Mouse (Mus musculus) urinary bladder, postnatal 36 days (tissue): Measurements from ENCODE around the gene N4bp3.
"Not testable (repeated sequence)": the region's sequence is repeated elsewhere in the genome, so short reads cannot be mapped to it uniquely, and the experiment has no call there.

Experiments used
- DNase-seq, 2 experiments: peaks; one replicate each; pipeline ENCODE4 v3.0.0; 2022; ENCODE audit warnings: low spot score in 2 of 2, mixed read lengths in 1 of 2

The N4bp3 gene

DNA sequence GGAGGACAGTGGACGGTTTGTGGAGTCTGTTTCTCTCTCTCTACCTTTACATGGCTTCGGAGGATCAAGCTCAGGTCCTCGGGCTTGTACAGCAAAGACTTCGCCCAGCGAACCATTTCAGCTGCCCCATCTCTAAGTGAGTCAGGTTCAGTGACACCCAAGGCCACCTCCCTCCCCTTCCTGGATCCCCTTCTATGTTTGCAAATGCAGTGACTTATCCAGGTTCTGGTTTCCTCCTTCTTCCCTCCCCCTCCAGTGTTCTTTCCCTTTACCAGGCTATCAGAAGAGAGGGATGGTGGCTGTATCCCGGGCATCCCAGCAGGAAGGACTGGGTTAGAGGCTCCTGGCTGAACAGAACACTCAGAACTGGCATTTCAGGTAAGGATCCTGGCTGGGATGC is 3.1 kb upstream of the N4bp3 start:
- no peak for DNase-seq

DNA sequence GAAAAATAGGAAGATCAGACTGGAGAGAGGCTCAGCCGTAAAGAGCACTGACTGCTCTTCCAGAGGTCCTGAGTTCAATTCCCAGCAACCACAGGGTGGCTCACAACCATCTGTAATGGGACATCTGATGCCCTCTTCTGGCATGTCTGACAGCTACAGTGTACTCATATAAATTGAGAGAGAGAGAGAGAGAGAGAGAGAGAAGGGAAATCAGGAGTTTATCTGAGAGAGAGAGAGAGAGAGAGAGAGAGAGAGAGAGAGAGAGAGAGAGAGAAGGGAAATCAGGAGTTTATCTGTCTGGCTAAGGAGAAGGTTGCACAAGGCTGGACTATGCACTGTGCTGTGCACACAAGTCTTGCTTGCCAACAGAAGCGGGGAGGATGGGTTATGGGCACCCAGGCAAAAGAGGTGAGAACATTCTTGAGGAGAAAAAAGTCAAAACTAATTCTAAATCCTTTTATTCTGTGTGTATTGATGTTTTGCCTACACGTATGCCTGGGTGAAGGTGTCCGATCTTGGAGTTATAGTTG is 2.3 kb upstream of the N4bp3 start:
- no peak for DNase-seq

DNA sequence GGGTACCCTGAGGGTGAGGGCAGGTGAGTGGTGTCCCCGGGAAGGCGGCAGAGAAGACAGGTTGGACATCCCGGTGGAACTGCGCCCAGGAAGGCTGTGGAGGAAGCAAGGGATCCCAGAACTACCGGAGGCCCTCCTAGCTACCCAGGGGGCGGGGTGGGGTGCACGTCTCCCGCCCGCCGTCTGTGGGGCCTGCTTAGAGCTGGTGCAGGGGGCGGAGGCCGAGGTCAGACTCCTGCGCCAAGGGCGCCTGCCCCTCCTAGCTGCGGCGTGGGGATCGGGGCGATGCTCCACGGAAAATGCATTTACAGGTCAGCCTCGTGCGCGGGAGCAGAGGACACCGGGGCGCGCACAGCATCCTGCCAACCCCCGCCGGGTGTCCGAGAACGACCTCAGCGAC is 381 bp downstream of the N4bp3 start:
- no peak for DNase-seq

DNA sequence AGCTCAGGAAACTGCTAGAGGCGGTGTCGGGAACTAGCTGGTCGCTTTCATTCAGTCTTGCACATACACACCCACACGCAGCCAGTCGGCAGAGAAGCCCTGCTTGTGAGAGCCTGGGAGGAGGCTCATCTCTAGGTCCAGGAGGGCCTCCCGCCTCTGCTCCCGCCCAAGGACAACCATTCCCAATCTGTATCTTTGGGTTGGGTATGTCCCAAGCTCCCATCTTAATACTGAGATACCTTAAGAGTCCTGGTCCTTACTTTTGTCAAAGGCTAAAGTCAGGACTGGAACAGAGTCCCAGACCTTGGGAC is 798 bp downstream of the N4bp3 start:
- DNase-seq, result no peak

DNA sequence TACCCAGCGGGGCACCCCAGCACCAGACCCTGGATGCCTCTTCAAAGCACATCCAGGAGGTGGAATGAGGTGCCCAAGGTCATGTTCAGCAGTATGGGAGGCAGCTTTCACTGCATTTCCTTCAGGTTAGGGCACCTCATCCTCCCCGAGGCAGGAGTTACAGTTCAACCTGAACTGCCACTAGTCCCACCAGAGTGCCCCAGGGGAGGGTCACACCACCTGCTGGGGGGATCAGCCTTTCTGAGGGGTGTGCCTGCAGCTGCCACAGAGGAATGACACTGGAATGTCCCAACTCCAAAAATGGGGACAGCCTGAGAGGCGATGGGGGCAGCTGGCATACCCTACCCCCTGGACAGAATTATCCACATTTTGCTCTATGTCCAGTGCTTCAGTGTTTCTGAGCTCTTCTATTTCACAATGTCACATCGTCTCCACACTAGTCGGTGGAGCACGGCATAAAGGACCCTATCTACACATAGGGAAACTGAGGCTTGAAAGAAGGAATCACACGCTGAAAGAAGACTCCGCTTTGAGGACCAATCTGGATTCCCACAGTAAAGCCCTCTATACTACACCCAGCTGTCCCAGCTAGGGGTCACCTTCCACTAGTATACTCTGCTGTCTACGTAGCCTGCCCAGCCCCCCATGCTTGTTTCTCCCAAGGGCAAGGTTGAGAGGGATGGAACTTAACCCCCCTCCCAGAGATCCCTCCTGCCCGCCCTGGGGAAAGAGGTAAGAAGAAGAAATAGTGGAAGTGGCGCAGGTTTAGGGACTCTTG is 1.3 kb downstream of the N4bp3 start:
- DNase-seq, result no peak

DNA sequence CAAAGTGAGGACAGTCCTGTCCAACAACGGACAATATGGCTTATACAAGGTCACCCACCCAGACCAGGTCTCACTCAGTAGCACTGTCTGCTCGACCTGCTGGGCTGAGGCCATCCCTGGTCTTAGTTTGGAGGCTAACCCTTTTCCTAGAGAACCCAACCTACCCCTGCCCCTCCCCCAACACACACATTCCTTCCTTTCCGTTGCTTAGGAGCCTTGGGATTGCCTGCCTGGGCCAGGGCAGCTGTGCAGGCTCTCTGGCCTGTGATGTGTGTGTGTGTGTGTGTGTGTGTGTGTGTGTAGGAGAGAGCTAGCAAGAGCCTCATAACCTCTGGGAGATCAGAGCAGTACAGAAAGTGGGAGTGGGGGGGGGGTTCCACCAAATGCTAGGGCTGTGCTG is 2.1 kb downstream of the N4bp3 start:
- no peak for DNase-seq

DNA sequence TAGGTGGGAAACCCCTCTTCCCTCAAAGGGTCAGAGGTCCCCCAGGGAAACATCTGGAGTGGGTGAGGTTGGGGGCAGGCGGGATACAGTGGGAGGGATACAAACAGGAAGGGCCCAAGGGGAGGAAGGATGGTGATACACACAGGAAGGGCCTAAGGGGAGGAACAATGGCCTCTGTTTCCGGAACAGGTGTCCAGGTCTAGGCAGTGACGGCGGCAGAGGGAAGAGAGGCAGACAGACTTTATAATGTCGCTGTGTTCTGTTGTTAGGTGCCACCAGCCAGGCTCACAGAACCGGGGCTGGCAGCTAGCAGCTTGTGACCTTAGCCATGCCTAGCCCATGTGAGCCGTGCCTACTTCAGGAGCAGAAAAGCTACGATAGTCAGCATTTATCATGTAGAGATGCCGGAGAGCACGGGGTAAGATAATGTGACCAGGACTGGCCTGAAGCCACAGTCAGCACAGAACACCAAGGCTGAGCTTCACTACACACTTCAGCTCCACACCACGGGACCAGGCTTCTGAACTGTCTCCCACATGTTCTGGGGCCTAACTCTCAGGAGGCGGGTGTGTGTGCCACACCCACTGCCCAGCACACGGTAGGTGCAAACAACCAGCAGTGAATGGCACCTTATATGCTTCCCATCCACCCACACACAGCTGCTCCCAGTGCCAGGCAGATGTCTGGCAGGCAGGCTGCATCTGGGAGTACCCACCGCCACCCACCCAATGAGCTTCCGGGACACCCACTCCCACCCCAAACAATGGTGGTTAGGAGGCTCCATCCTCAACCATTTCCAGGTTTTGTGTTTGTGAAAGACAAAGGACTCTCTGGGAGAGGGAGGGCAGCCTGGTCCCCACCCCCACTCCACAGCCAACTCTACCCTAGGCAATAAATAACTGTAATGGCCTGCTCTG is 3.6 kb downstream of the N4bp3 start:
- no peak for DNase-seq

DNA sequence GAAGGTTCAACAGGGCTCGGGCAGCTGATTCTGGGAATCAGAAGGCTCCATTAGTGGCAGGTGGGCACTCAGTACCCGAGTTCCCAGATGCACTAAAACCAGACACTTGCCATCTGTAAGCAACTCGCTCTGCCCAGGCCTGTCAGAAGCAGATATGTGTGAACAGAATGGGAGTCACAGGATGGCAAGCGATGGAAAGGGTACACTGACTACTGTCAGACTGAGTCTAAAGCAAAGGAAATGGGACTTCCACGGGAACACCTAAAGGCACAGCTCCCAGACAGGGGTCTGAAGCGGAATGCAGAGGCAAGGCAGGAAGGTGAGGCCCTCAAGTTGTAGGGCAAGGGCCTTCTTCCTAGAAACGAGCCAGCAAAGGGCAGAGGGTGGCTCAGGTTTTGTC is 4.4 kb downstream of the N4bp3 start:
- no peak for DNase-seq

DNA sequence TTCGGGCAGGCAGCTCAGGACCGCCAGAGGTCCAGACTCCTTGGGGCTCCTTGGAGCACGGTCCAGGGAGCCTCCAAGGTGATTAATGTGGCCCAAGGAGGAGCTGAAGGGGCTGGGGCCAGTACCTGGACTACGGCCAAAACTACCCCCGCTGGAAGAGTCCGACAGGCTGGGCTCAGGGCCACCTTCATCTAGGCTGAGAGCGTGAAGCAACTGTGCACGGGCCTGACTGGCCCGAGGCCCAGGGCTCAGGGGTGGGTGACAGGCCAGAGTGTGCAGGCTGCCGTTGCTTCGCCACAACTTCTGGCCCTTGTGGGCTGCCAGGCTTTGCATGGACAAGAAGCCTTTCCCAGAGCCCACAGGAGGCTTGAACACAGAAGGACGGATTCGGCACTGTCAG is 5.3 kb downstream of the N4bp3 start:
- DNase-seq, result no peak

DNA sequence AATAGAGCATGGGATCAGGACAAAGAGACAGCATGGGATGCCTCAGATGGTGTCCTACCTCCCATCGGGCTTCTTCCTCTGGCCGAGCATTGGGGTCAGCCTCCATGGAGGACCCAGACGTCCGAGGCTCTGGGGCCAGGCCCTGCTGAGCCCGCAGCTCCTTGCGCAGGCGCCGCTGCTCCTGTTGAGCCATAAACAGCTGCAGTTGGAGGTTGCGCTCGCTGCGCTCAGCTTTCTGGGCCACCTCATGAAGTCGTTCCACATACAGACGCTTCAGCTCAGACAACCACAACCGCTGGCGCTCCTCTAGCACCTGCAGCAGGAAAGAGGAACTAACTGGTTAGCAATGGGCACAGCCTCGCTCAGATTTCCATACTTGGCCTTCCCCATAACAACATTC is 6.4 kb downstream of the N4bp3 start:
- no peak for DNase-seq

DNA sequence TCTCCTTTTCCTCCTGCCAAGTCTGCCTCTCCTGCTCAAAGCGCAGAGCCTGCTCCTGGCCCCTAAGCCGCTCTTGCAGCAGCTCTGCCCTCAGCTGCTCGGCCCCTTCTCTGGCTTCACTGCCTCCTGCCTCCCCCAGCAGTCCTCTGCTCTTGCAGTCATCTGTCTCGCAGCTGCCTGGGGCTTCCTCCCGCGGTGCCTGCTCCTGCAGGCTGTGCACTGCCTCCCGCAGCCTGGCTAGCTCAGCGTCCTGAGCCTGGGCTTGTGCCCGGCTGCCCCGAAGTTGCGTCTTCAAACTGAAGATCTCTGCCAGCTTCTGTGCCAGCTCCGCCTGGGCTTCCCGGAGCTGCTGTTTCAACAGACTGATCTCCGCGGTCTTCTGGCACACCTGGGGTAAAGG is 6.9 kb downstream of the N4bp3 start:
- peak in 1 of 2 experiments; percentile 41 for DNase-seq

DNA sequence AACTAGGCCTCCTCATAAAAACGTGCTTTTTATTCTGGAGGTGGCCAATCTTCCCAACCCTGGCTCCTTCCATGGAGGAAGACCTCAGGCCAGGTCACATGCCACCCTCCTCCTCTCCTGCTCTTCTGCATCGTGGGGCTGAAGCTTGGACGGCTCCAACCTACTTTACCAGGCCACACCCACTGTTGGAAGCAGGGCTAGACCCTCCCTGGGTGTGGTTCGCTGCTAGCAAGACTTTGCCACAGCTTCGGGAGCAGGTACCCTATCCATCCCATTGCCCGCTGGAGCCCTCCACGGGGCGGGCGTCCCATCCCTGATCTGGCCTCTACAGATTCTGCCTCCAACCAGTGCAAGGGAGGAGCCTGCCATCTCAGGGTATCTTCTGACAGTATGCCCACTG is 7.4 kb downstream of the N4bp3 start:
- no peak for DNase-seq

DNA sequence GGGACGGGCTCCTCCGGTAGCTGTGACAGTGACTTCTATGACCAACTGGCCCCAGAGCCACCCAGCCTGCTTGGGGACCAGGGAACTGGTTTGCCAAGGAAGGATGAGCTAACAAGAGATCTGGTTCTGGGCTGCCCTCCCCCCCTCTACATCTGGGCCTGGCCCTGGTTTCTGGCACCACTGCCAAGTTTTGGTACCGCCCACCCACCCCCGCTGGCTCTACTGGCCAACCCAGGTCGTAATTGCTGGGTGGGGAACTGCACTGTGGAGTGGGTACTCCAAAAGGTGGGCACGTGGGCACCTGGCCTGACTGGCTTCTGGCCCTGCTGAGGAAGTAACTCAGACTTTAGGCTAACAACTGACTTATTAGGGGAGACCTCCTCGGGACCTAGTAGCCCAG is 9.9 kb downstream of the N4bp3 start:
- DNase-seq, result no peak

DNA sequence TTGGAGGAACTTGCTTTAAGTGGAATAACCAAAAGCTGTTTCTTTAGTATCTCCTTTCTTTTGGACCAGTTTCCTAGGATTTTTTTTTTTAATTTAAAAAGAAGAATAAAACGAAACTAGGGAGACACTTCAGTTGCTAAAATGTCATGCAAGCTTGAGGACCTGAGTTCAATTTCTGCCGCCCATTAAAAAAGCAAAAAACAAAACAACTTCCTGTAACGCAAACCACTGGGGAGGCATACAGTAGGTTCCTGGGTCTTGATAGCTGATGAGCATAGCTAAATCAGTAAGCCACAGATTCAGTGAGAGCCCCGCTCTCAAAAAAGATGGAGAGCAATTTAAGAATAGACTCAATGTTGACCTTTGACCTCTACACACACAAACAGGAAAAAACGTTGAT is 12.1 kb downstream of the N4bp3 start:
- no peak for DNase-seq

DNA sequence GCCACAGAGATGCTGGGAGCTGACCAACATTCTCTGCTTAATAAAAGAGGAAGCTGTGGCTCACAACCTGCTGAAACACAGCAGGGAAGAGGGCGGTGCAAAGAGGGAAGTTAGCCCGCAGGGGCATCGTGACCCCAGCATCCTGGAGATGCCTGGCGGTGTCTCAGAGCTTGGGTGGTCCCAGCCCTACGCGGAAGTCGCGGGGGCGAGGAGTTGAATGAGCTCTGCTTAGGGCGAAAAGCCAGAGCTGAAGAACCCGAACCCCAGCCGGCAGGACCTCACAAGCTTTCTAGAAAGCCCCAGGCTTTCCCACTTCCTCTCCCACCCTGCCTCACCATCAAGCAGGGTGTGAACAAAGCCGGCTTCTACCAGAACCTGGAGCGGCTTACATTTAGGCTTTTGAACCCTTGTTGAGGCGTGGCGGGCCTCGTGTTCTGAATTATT is 12.6 kb downstream of the N4bp3 start:
- no peak for DNase-seq

DNA sequence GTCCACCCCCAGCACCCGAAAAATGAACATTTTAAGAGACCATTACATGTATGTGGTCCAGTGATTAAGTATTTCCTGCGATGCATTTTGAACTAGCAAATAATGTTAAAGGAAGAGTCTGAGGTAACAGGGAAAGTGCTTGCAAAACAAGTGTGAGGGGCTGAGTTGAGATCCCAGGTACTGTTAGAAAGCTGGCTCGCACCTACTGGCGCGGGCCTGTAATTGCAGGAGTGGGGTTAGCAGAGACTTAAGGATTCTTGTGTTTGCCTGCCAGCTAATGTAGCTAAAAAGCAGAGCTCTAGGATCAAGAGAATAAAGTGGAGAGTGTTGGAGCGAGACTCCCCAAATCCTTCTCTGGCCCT is 14.3 kb downstream of the N4bp3 start:
- DNase-seq, result peak in 1 of 2 experiments; percentile 55

DNA sequence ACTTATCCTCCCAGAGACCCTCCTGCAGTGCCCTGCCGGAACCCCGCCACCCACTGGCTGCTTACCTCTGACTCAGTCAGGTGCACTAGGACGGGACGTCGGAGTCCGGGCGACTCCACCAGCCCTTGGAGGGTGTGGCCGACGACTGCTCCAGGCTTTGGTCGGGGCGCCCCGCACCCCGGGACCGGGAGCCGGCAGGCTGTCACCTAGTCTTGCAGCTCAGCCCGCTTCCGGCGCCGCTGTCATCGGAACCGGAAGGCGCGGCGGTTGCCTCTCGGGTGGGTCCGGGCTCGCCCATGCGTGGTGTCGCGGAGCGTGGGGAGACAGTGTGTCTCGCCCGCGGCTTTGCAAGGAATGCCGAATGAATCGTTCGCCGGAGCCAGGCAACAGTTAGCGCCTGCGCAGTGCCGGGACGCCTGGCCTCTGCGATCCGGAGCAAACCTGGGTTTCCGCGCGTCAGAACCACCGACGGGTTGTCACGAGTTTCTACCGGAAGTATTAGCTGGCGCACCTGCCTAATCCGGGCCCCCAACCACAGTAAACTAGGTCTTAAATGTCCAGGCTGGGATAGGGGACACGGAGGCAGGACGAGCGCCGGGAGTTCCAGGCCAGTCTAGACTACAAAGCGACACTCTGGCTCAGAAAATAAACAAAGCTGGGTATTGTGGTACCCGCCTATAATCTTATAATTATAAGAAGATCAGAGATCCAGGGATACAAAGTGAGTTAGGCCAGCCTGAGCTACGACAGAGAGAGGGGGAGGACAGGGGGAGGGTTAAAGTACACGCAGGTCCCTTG is 14.9 kb downstream of the N4bp3 start, which contains the start of gene Rmnd5b:
Rmnd5b (minus strand) TSS at position 372 of the 798 bp plus-strand sequence.
- DNase-seq, result peak; percentile 90

DNA sequence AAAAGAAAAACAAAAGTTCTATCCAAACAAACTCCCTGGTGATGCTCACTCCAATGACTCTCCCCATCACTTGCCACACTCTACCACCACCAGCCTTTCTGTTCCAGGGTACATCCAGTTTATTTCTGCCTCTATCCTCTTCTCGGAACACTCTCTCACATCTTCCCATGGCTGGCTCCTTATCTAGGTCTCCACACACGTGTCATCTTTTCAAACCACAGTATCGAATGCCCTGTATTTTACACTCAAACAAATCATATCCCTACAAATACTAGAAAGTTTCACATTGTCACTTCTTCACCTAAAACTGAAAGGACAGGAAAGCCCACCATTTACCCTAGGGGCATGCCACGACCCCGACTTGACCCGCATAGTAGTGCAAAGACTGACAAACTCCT is 15.5 kb downstream of the N4bp3 start:
- DNase-seq, result no peak

DNA sequence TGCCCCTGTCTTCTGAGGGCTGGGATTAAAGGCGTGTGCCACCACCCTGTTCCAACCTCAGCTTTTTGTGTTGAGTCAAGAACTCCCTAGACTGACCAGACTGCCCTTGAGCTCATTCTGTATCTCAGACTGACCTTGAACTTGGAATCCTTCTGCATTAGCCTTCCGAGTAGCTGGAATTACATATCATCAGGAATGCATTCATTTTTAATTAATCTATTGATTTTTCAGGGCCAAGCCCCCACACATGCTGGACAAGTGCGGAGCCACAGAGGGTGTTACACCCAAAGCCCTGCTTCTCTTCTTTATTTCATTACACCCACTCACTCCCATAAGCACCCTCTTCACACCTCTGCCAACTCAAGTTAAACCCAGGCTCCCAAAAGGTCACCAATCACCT is 16.9 kb downstream of the N4bp3 start:
- DNase-seq, result no peak

DNA sequence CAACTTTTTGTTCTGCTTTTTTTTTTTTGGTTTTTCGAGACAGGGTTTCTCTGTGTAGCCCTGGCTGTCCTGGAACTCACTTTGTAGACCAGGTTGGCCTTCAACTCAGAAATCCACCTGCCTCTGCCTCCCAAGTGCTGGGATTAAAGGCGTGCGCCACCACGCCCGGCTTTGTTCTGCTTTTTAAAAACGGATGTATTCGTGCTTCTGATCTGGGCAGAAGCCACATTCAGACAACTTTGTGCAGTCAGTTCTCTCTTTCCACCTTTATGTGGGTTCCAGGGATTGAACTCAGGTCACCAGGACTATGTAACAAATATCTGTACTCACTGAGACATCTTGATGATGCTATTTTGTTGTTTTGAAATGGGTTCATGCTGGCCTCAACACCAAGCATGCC is 17.4 kb downstream of the N4bp3 start:
- DNase-seq, result not testable (repeated sequence)

DNA sequence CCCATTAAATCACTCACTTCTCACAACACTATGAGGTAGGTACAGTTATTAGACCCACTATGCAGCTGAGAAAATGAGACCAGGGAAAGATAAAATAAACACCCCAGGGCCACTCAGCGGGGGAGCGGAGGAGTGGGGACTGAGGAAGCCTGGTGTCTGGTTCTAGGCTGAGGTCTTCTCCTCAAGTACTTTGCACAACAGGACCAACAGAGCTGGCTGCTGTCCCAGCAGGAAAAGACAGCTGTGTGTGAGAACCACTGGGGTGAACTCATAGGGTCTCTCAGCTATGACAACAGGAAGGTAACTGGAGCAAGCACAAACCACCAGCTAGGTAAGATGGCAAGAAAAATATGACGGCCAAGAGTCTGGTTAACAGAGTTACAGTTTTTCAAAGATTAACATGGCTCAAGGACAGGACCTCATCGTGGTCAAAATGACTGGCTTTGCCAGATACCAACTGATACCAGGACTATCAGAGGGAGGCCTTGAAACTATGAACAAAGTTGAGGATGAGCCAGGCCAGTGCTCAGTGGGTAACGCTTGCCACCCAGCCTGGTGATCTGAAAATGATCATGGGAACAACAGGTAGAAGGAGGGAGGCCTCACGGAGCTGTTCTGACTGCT is 18.4 kb downstream of the N4bp3 start:
- no peak for DNase-seq
